Mouse (Mus musculus): Measurements from ENCODE around the gene Tmem158. TPM values are rescaled to one million over a fixed set of nuclear protein-coding genes. Genes with fewer than 3 reads are reported as not detected.
A peak's percentile ranks its signal among the peaks of the same experiment; 100 is the strongest.

Gene Tmem158
- polyA plus RNA-seq, 1 experiment from 2014 or later = 29.0 TPM

DNA sequence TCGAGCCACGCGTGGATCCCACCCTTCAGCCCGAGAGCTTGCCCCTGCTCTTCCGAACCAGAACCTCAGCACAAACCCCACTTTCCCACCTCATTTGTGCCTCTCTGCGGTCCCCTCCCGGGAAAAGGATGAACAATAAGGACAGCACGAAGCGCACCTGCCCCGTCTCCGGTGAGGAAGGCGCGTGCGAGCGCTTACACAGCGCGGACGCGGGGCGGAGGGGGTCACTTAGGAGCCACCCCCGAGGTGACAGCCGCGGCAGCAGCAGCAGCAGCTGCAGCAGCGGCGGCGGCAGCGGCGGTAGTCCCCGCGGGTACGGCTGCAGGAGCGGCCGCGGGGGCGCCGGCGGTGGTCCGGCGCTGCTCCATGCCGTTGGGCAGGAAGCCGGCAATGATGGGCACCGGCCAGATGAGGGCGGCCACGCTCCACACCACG, 1.1 kb downstream of the Tmem158 start:
- H3K9ac ChIP-seq (replicated peaks; ENCODE audit: low read depth, low read length) = peak overlapping the region; percentile 77
- H3K27ac ChIP-seq (ENCODE audit: low read length) = peak overlapping the region; percentile 72; the same call in 1 of the 2 replicates
- ATAC-seq = no peak
- peak overlapping the region; percentile 77 for H3K4me3 ChIP-seq (replicated peaks; ENCODE audit: low read length)
- H3K36me3 ChIP-seq (ENCODE audit: control insufficient read depth, insufficient read depth) = no peaks in the 10 kb centered on the region
- 1% methylated on average over 44 of the region's 45 CpGs for WGBS
- no peaks in the 10 kb centered on the region for H3K9me3 ChIP-seq (ENCODE audit: control insufficient read depth, low read length)
- peaks cover 7% of the 10 kb centered on the region for H3K4me1 ChIP-seq (replicated peaks; ENCODE audit: control insufficient read depth, insufficient read depth, low read length)
- peaks cover 5% of the 10 kb centered on the region for H3K27me3 ChIP-seq (replicated peaks; ENCODE audit: control insufficient read depth, insufficient read depth, low read length)
- H3K4me2 ChIP-seq (ENCODE audit: low read length) = peak overlapping the region; percentile 84

- Histone ChIP-seq H3K4me3 (replicated peaks; ENCODE audit: low read length) (peak overlapping the region; percentile 77), H3K4me1 (replicated peaks; ENCODE audit: control insufficient read depth, insufficient read depth, low read length) (peaks cover 7% of the 10 kb centered on the region), H3K4me2 (ENCODE audit: low read length) (peak overlapping the region; percentile 84), H3K36me3 (ENCODE audit: control insufficient read depth, insufficient read depth) (no peaks in the 10 kb centered on the region), H3K27ac (ENCODE audit: low read length) (no peak overlapping the region), H3K9me3 (ENCODE audit: control insufficient read depth, low read length) (no peaks in the 10 kb centered on the region), H3K9ac (replicated peaks; ENCODE audit: low read depth, low read length) (no peak overlapping the region), H3K27me3 (replicated peaks; ENCODE audit: control insufficient read depth, insufficient read depth, low read length) (peaks cover 5% of the 10 kb centered on the region)
- no peak for ATAC-seq
- WGBS = 22% methylated on average over 10 of the region's 10 CpGs
Observed at GRCm38 (mm10) chr9:123258796-123259195, 1.8 kb downstream of the Tmem158 start.

GRCm38 (mm10) chr9:123255736-123256135, 4.8 kb downstream of the Tmem158 start:
- Histone ChIP-seq H3K9ac (replicated peaks; ENCODE audit: low read depth, low read length) (no peak overlapping the region), H3K27ac (ENCODE audit: low read length) (no peak overlapping the region), H3K4me1 (replicated peaks; ENCODE audit: control insufficient read depth, insufficient read depth, low read length) (peaks cover 7% of the 10 kb centered on the region), H3K36me3 (ENCODE audit: control insufficient read depth, insufficient read depth) (no peaks in the 10 kb centered on the region), H3K9me3 (ENCODE audit: control insufficient read depth, low read length) (no peaks in the 10 kb centered on the region), H3K4me2 (ENCODE audit: low read length) (no peak overlapping the region), H3K27me3 (replicated peaks; ENCODE audit: control insufficient read depth, insufficient read depth, low read length) (peaks cover 5% of the 10 kb centered on the region), H3K4me3 (replicated peaks; ENCODE audit: low read length) (no peak overlapping the region)
- 84% methylated on average over 3 of the region's 3 CpGs for WGBS
- ATAC-seq = no peak

- WGBS = 83% methylated on average over 1 of the region's 1 CpGs
- no peak for ATAC-seq
- no peak overlapping the region for H3K4me3 ChIP-seq (replicated peaks; ENCODE audit: low read length)
Observed at GRCm38 (mm10) chr9:123247992-123248391, 12.6 kb downstream of the Tmem158 start.

DNA sequence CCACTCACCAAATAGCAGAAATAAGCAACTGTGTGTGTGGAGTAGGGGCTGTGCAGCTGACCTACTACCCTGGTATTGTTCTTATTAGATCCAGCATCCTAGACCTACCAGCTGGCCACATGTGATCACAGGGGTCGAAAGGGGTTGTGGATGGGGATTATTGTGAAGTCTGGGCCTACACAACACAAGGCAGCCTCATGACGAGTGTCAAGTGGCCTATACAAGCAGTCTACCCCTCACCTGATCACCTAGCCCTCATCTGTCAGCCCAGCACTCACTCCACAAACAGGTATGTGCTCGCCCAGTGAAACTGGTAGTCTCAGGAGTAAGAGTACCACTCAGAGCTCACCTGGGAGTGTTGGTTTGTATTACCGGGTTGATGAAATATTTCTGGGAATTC, 15.4 kb downstream of the Tmem158 start:
- ATAC-seq = no peak
- no peak overlapping the region for H3K4me3 ChIP-seq (replicated peaks; ENCODE audit: low read length)
- H3K4me1 ChIP-seq (replicated peaks; ENCODE audit: control insufficient read depth, insufficient read depth, low read length) = no peaks in the 10 kb centered on the region
- no peak overlapping the region for H3K27ac ChIP-seq (ENCODE audit: low read length)
- 82% methylated on average over 4 of the region's 4 CpGs for WGBS
- no peak overlapping the region for H3K4me2 ChIP-seq (ENCODE audit: low read length)
- H3K27me3 ChIP-seq (replicated peaks; ENCODE audit: control insufficient read depth, insufficient read depth, low read length) = no peaks in the 10 kb centered on the region
- no peaks in the 10 kb centered on the region for H3K9me3 ChIP-seq (ENCODE audit: control insufficient read depth, low read length)
- H3K9ac ChIP-seq (replicated peaks; ENCODE audit: low read depth, low read length) = no peak overlapping the region
- no peaks in the 10 kb centered on the region for H3K36me3 ChIP-seq (ENCODE audit: control insufficient read depth, insufficient read depth)

More at GRCm38 (mm10) chr9:123247992-123248391, 12.6 kb downstream of the Tmem158 start:
- Histone ChIP-seq H3K4me2 (ENCODE audit: low read length) (no peak overlapping the region), H3K27me3 (replicated peaks; ENCODE audit: control insufficient read depth, insufficient read depth, low read length) (no peaks in the 10 kb centered on the region), H3K27ac (ENCODE audit: low read length) (no peak overlapping the region), H3K4me1 (replicated peaks; ENCODE audit: control insufficient read depth, insufficient read depth, low read length) (no peaks in the 10 kb centered on the region), H3K9ac (replicated peaks; ENCODE audit: low read depth, low read length) (no peak overlapping the region), H3K36me3 (ENCODE audit: control insufficient read depth, insufficient read depth) (no peaks in the 10 kb centered on the region), H3K9me3 (ENCODE audit: control insufficient read depth, low read length) (no peaks in the 10 kb centered on the region)

DNA sequence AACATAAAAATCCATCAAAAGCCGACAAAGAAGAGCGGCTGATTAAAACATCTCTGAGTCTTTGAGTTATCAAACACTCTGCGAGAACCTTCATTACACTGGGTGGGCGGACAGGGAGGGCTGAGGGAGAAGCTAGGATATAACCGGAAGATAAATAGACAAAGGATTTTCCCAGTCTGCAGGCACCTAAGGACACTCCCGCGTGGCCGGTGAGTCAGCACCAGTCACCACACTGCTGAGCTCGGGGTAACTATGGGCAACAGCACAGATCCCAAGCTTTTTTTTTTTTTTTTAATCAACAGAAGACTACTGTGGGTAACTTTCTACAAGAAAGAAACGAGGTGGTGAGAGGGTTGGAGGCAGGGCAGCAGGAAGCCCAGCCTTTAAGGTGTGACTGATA, 16.6 kb downstream of the Tmem158 start:
- Histone ChIP-seq H3K27ac (ENCODE audit: low read length) (no peak overlapping the region), H3K4me1 (replicated peaks; ENCODE audit: control insufficient read depth, insufficient read depth, low read length) (no peaks in the 10 kb centered on the region), H3K36me3 (ENCODE audit: control insufficient read depth, insufficient read depth) (no peaks in the 10 kb centered on the region), H3K9me3 (ENCODE audit: control insufficient read depth, low read length) (no peaks in the 10 kb centered on the region), H3K27me3 (replicated peaks; ENCODE audit: control insufficient read depth, insufficient read depth, low read length) (no peaks in the 10 kb centered on the region), H3K9ac (replicated peaks; ENCODE audit: low read depth, low read length) (no peak overlapping the region), H3K4me2 (ENCODE audit: low read length) (no peak overlapping the region), H3K4me3 (replicated peaks; ENCODE audit: low read length) (no peak overlapping the region)
- no peak for ATAC-seq
- 68% methylated on average over 10 of the region's 10 CpGs for WGBS

DNA sequence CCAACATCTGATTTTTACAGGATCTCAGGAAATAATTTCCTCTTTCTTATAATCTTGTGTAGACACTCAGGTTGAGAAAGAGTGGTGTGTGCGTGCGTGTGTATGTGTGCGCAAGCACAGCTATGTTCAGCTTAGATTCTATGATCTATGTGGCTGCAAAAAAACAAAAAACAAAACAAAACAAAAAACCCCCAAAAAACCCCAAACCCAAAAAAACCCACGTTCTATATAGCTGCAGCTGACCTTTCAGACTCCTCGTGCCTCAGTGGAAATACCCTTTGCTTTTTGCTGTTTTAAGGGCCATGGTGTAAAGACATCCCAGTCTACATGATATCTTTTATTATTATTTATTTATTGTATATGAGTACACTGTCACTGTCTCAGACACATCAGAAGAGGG, 19.4 kb downstream of the Tmem158 start:
- Histone ChIP-seq H3K4me3 (replicated peaks; ENCODE audit: low read length) (no peak overlapping the region), H3K27me3 (replicated peaks; ENCODE audit: control insufficient read depth, insufficient read depth, low read length) (no peaks in the 10 kb centered on the region), H3K4me1 (replicated peaks; ENCODE audit: control insufficient read depth, insufficient read depth, low read length) (peaks cover 3% of the 10 kb centered on the region; the same call in 1 of the 2 replicates), H3K4me2 (ENCODE audit: low read length) (no peak overlapping the region), H3K9ac (replicated peaks; ENCODE audit: low read depth, low read length) (no peak overlapping the region), H3K9me3 (ENCODE audit: control insufficient read depth, low read length) (no peaks in the 10 kb centered on the region), H3K27ac (ENCODE audit: low read length) (no peak overlapping the region), H3K36me3 (ENCODE audit: control insufficient read depth, insufficient read depth) (no peaks in the 10 kb centered on the region)
- ATAC-seq = no peak
- WGBS = 93% methylated on average over 5 of the region's 5 CpGs

DNA sequence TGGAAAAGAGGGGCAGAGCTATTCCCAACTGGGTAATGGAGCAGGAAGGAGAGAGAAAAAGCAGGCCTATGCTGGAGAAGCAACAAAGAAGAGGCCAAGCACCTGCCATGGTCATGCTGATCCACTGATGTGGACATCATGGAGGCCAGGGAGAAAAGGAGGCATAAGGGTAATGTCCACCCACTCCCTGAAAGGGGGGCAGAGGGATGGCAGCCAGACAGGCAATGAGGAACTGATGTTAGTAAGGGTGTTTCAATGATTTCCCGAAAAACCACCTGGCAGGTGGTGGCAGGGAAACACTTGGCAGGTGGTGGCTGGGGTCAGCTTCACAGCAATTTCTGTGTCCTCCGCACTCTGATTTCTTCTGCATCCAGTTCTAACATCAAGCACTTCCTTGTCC, 19.8 kb downstream of the Tmem158 start:
- Histone ChIP-seq H3K27me3 (replicated peaks; ENCODE audit: control insufficient read depth, insufficient read depth, low read length) (no peaks in the 10 kb centered on the region), H3K9ac (replicated peaks; ENCODE audit: low read depth, low read length) (no peak overlapping the region), H3K4me3 (replicated peaks; ENCODE audit: low read length) (no peak overlapping the region), H3K9me3 (ENCODE audit: control insufficient read depth, low read length) (no peaks in the 10 kb centered on the region), H3K36me3 (ENCODE audit: control insufficient read depth, insufficient read depth) (no peaks in the 10 kb centered on the region), H3K4me2 (ENCODE audit: low read length) (no peak overlapping the region), H3K27ac (ENCODE audit: low read length) (no peak overlapping the region), H3K4me1 (replicated peaks; ENCODE audit: control insufficient read depth, insufficient read depth, low read length) (peaks cover 3% of the 10 kb centered on the region; the same call in 1 of the 2 replicates)
- no peak for ATAC-seq
- 97% methylated on average over 2 of the region's 2 CpGs for WGBS

DNA sequence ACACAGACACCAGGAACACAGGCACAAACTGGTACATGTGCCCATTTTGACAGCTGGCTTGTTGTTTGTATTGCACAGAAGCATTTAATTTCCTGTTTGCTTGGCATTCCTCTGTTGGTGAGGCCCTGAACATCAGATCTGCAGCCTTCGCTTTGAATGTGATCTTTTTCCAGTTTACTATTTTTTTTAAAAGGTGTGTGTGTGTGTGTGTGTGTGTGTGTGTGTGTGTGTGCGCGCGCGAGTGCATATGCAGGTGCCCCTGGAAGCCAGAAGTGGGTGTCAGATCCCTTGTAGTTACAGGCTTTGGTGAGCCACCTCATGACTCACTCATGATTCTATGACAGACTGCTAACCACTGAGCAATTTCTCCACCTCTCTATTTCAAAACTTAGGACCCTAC, 20.3 kb downstream of the Tmem158 start:
- H3K27me3 ChIP-seq (replicated peaks; ENCODE audit: control insufficient read depth, insufficient read depth, low read length) = no peaks in the 10 kb centered on the region
- no peaks in the 10 kb centered on the region for H3K36me3 ChIP-seq (ENCODE audit: control insufficient read depth, insufficient read depth)
- H3K9ac ChIP-seq (replicated peaks; ENCODE audit: low read depth, low read length) = no peak overlapping the region
- peaks cover 3% of the 10 kb centered on the region; the same call in 1 of the 2 replicates for H3K4me1 ChIP-seq (replicated peaks; ENCODE audit: control insufficient read depth, insufficient read depth, low read length)
- H3K27ac ChIP-seq (ENCODE audit: low read length) = no peak overlapping the region
- no peaks in the 10 kb centered on the region for H3K9me3 ChIP-seq (ENCODE audit: control insufficient read depth, low read length)
- no peak overlapping the region for H3K4me3 ChIP-seq (replicated peaks; ENCODE audit: low read length)
- 98% methylated on average over 5 of the region's 5 CpGs for WGBS
- no peak for ATAC-seq
- no peak overlapping the region for H3K4me2 ChIP-seq (ENCODE audit: low read length)

- 73% methylated on average over 2 of the region's 2 CpGs for WGBS
Observed at GRCm38 (mm10) chr9:123239651-123240050, 20.9 kb downstream of the Tmem158 start.

More at GRCm38 (mm10) chr9:123239651-123240050, 20.9 kb downstream of the Tmem158 start:
- ATAC-seq = no peak
- Histone ChIP-seq H3K4me1 (replicated peaks; ENCODE audit: control insufficient read depth, insufficient read depth, low read length) (peaks cover 3% of the 10 kb centered on the region; the same call in 1 of the 2 replicates), H3K4me3 (replicated peaks; ENCODE audit: low read length) (no peak overlapping the region), H3K9me3 (ENCODE audit: control insufficient read depth, low read length) (no peaks in the 10 kb centered on the region), H3K27ac (ENCODE audit: low read length) (no peak overlapping the region), H3K4me2 (ENCODE audit: low read length) (no peak overlapping the region), H3K27me3 (replicated peaks; ENCODE audit: control insufficient read depth, insufficient read depth, low read length) (no peaks in the 10 kb centered on the region), H3K9ac (replicated peaks; ENCODE audit: low read depth, low read length) (no peak overlapping the region), H3K36me3 (ENCODE audit: control insufficient read depth, insufficient read depth) (no peaks in the 10 kb centered on the region)
